Mouse (Mus musculus) megakaryocyte-erythroid progenitor cell, adult 5-6 weeks (primary cell): ENCODE measurements at regions not wholly inside any gene's neighbourhood (a gene's known extent, or its start where the extent isn't known, plus 50 kb on each side); places are given as distances from the start of the nearest gene placed in this dataset.

Experiments
- ATAC-seq: replicated peaks from 2 replicates; pipeline ENCODE4 v1.8.0; 2016; ENCODE audit warnings: mild to moderate bottlenecking, inconsistent platforms; ENCODE audit not compliant: severe bottlenecking, poor library complexity, low FRiP score, low TSS enrichment

GRCm38 (mm10) chr14:80418810-80419325, 435.0 kb downstream of the Olfm4 start:
- no peak for ATAC-seq

DNA sequence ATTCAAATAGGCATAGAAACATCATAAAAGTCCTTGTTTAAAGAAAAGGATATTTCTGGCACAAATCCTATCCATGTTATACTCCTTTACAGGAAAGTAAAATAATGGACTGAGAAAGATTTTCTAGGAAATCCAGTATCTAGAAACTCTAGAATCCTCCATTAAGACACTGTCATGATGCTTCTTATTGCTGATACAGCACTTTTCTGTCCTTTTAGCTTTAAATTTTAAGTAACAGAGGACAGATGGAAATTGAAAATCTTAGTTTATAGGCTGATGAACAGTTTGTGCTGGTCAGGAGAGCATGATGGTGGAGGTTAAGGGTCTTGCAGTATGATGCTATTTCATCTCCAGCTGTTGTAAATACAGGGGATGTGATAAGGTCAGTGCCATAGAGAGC, 459.9 kb downstream of the Olfm4 start:
- ATAC-seq: no peak

GRCm38 (mm10) chr14:80471470-80471869, 487.6 kb downstream of the Olfm4 start:
- no peak for ATAC-seq

GRCm38 (mm10) chr14:80479918-80480317, 496.0 kb downstream of the Olfm4 start:
- ATAC-seq: no peak

- no peak for ATAC-seq
Observed at GRCm38 (mm10) chr14:80482771-80483170, 498.9 kb downstream of the Olfm4 start.

GRCm38 (mm10) chr14:80484256-80484655, 500.4 kb downstream of the Olfm4 start:
- ATAC-seq: no peak

DNA sequence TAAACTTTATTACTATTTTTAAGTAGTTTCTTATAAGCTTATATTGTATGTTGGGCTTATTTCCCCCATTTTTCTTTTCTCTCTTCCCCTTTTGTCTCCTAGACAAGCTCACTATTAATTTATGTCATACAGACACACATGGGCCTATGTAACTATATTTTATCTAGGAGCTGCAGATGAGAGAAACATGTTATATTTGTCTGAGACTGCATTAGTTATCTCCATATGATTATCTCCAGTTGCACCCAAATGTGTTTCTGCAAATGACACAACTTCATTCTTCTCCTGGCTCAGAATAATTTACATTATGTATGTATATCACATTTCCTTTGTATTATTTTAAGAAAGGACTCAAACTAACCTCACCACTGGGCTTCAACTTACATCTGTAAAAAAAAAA, 501.3 kb downstream of the Olfm4 start:
- no peak for ATAC-seq

GRCm38 (mm10) chr14:80486605-80487004, 502.7 kb downstream of the Olfm4 start:
- ATAC-seq: no peak

DNA sequence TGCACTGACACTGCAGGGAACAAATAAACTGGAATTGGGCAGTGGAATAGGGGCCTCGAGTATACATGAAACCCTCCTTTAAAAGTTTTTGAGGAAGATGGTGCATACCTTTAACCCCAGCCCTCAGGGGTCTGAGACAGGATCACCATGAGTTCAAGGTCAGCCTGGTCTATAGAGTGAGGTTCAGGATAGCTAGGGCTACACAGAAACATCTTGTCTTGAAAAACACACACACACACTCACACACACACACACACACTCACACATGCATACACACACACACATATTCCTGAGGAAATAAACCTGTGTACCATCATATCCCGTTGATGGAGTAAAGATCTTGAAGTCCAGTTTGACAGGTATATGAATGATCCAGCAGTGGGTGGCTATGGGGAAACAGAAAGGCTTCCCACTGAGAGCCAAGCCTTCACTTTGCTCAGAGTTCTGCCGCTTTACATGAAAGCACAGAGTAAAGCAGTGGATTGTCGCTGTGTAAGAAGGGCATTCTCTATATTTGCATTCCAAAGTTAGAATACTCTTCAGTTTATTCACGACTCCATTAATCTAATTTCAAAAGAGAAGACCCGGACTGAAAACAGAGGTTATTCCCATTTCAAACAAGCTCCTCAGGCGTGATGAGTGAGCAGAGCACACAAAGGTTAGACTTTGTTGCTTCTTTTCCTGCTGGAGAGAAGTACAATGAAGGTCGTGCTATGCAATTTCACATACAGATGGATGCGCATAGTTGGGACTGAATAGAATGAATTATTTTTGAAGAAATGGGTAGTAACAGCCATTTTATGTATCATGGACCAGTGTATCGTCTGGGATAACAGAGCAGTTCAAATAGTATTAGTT, 508.4 kb downstream of the Olfm4 start:
- no peak for ATAC-seq

- no peak for ATAC-seq
Observed at GRCm38 (mm10) chr14:80492901-80493279, 509.0 kb downstream of the Olfm4 start.

- no peak for ATAC-seq
Observed at GRCm38 (mm10) chr14:80504351-80504750, 520.5 kb downstream of the Olfm4 start.

GRCm38 (mm10) chr14:80516626-80517025, 532.7 kb downstream of the Olfm4 start:
- no peak for ATAC-seq

DNA sequence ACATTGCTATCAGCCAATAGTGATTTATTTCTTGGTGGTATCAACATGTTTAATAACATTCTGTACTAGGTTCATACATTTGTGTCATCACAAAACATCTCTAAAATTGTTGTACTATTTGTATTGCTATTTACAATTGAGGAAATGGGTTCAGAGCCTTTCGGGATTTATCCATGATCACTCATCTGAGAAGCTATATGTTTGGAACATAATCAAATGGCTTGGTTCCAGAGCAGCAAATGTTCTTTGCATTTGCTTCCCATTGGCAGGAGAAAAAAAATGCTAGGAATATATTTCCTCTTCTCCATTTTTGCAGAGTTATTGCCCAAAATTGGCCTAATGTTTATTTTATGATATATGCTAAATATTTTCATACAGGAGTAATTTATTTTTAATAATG, 537.3 kb downstream of the Olfm4 start:
- no peak for ATAC-seq

- no peak for ATAC-seq
Observed at GRCm38 (mm10) chr14:80521631-80522030, 537.8 kb downstream of the Olfm4 start.

GRCm38 (mm10) chr14:80522536-80522935, 538.7 kb downstream of the Olfm4 start:
- ATAC-seq: no peak

- no peak for ATAC-seq
Observed at GRCm38 (mm10) chr14:80528419-80529028, 544.6 kb downstream of the Olfm4 start.

- ATAC-seq: no peak
Observed at GRCm38 (mm10) chr14:80536044-80536745, 552.3 kb downstream of the Olfm4 start.

GRCm38 (mm10) chr14:80559950-80560349, 576.1 kb downstream of the Olfm4 start:
- no peak for ATAC-seq
